Comparison of ENCODE assay signal across 8 mouse cellular contexts in genomic region chr8:104509061-104510006, GRCm38 (mm10). TPM values are rescaled to one million over a fixed set of nuclear protein-coding genes. Genes with fewer than 3 reads are reported as not detected.
A peak's percentile ranks its signal among the peaks of the same experiment; 100 is the strongest.
DNase-seq lines count a peak whose midpoint lies in the region; ATAC-seq and TF ChIP-seq lines count a peak whose summit lies in the region.

Gene Terb1, minus strand, starts transcription at chr8:104509910.

- peak; percentile 92 for ATAC-seq in intestine, embryonic 16.5 days
- peak; percentile 74 for ATAC-seq in limb, embryonic 14.5 days (ENCODE audit: low FRiP score, low read depth)
- peak; percentile 87 for ATAC-seq in midbrain, embryonic 13.5 days

- peak within 1 kb of the TSS; percentile 56 for H3K4me3 ChIP-seq in cortical plate, adult 2 months (ENCODE audit: insufficient read depth, low read length)
- peak within 1 kb of the TSS; percentile 59 for H3K4me3 ChIP-seq in intestine, embryonic 16.5 days (ENCODE audit: low read length)
- peak within 1 kb of the TSS; percentile 56 for H3K4me3 ChIP-seq in limb, embryonic 14.5 days (replicated peaks; ENCODE audit: low read length)
- H3K4me3 ChIP-seq in midbrain, embryonic 13.5 days (replicated peaks), result peak within 1 kb of the TSS; percentile 55

- H3K27ac ChIP-seq in cortical plate, adult 2 months (ENCODE audit: insufficient read depth, low read length), result no peak within 1 kb of the TSS
- H3K27ac ChIP-seq in intestine, embryonic 16.5 days (ENCODE audit: low read length), result no peak within 1 kb of the TSS
- H3K27ac ChIP-seq in limb, embryonic 14.5 days (replicated peaks; ENCODE audit: low read depth, low read length), result no peak within 1 kb of the TSS
- H3K27ac ChIP-seq in midbrain, embryonic 13.5 days, result no peak within 1 kb of the TSS

- peak within 1 kb of the TSS; percentile 96 for H3K4me2 ChIP-seq in intestine, embryonic 16.5 days (ENCODE audit: low read depth, low read length)
- H3K4me2 ChIP-seq in limb, embryonic 14.5 days (replicated peaks; ENCODE audit: low read depth, low read length, severe bottlenecking), result peak within 1 kb of the TSS; percentile 100
- peak within 1 kb of the TSS; percentile 91 for H3K4me2 ChIP-seq in midbrain, embryonic 13.5 days (replicated peaks)

- no peaks in the 10 kb centered on the region for H3K27me3 ChIP-seq in intestine, embryonic 16.5 days (replicated peaks; ENCODE audit: control insufficient read depth, insufficient read depth, low read length)
- H3K27me3 ChIP-seq in limb, embryonic 14.5 days (ENCODE audit: control insufficient read depth, insufficient read depth, low read length), result no peaks in the 10 kb centered on the region
- H3K27me3 ChIP-seq in midbrain, embryonic 13.5 days, result no peaks in the 10 kb centered on the region

- 2% methylated on average over 64 of the region's 64 CpGs for WGBS in intestine, embryonic 16.5 days
- 1% methylated on average over 46 of the region's 64 CpGs for WGBS in limb, embryonic 14.5 days
- WGBS in midbrain, embryonic 13.5 days, result 1% methylated on average over 64 of the region's 64 CpGs

- H3K36me3 ChIP-seq in intestine, embryonic 16.5 days (ENCODE audit: control insufficient read depth, insufficient read depth, low read length), result 0 out of 2 replicates have a peak, but pooled peaks cover 3% of the 10 kb centered on the region
- H3K36me3 ChIP-seq in limb, embryonic 14.5 days (ENCODE audit: control insufficient read depth, insufficient read depth, low read length), result peaks cover 17% of the 10 kb centered on the region
- peaks cover 12% of the 10 kb centered on the region for H3K36me3 ChIP-seq in midbrain, embryonic 13.5 days

- DNase-seq in adrenal gland, postnatal 25 days, result peak; percentile 45
- peak; percentile 12 for DNase-seq in gastrocnemius, postnatal 25 days
- peak; percentile 9 for DNase-seq in limb, embryonic 14.5 days (ENCODE audit: low spot score)
- DNase-seq in spleen, adult 18-20 months, result peak; percentile 59 to 61
- DNase-seq in MN1 (ENCODE audit: low spot score), result no peak

- no peak for TF ChIP-seq CTCF in cortical plate, adult 2 months (IDR thresholded peaks at IDR 0.05; ENCODE audit: extremely low read depth, insufficient read depth, low read length)

- peak; percentile 34; the same call in 1 of the 2 replicates for TF ChIP-seq POLR2A in cortical plate, adult 2 months (IDR thresholded peaks at IDR 0.05; ENCODE audit: extremely low read depth, insufficient read depth, low read length)
- no peak for TF ChIP-seq POLR2A in limb, embryonic 14.5 days (IDR thresholded peaks at IDR 0.05; ENCODE audit: borderline replicate concordance, extremely low read depth, insufficient read depth, insufficient read length)

- H3K9ac ChIP-seq in intestine, embryonic 16.5 days (ENCODE audit: low read depth, low read length), result peak within 1 kb of the TSS; percentile 76
- H3K9ac ChIP-seq in limb, embryonic 14.5 days (ENCODE audit: low read depth, low read length, severe bottlenecking), result peak within 1 kb of the TSS; percentile 80
- H3K9ac ChIP-seq in midbrain, embryonic 13.5 days (replicated peaks), result peak within 1 kb of the TSS; percentile 68

- no peaks in the 10 kb centered on the region for H3K4me1 ChIP-seq in cortical plate, adult 2 months (ENCODE audit: control insufficient read depth, insufficient read depth, low read length)
- H3K4me1 ChIP-seq in intestine, embryonic 16.5 days (ENCODE audit: control insufficient read depth, insufficient read depth, low read length), result peaks cover 2% of the 10 kb centered on the region; the same call in 1 of the 2 replicates
- no peaks in the 10 kb centered on the region for H3K4me1 ChIP-seq in limb, embryonic 14.5 days (ENCODE audit: control insufficient read depth, insufficient read depth, low read length)
- peaks cover 14% of the 10 kb centered on the region for H3K4me1 ChIP-seq in midbrain, embryonic 13.5 days (replicated peaks)

- no peaks in the 10 kb centered on the region for H3K9me3 ChIP-seq in intestine, embryonic 16.5 days (ENCODE audit: control insufficient read depth, low read length)
- H3K9me3 ChIP-seq in limb, embryonic 14.5 days (ENCODE audit: control insufficient read depth, low read length), result no peaks in the 10 kb centered on the region
- H3K9me3 ChIP-seq in midbrain, embryonic 13.5 days, result no peaks in the 10 kb centered on the region

RNA-seq across cellular contexts. Expression of gene Terb1, which starts in this region (rescaled TPM):
- total RNA-seq in adrenal gland, postnatal 25 days (2021), result not detected in 2 replicates
- polyA plus RNA-seq in cortical plate, adult 2 months (2012; rRNA removed), result 0.69 and 1.2 TPM in 2 replicates
- total RNA-seq in gastrocnemius, postnatal 25 days (2021), result under 1 TPM in 1 of 2 experiments, not detected in 1; 0.10 TPM
- polyA plus RNA-seq in intestine, embryonic 16.5 days (2015; fragmentation: Nextera tagmentation; extraction: Ambion mirVana), result 0.07 and 0.21 TPM in 2 replicates
- 0.23 and 0.29 TPM in 2 replicates for polyA plus RNA-seq in limb, embryonic 14.5 days (2012; rRNA removed)
- 0.44 and 0.48 TPM in 2 replicates for polyA plus RNA-seq in limb, embryonic 14.5 days (2014; fragmentation: Nextera tagmentation; extraction: Ambion mirVana)
- polyA plus RNA-seq in midbrain, embryonic 13.5 days (2015; fragmentation: Nextera tagmentation; extraction: Ambion mirVana), result 0.18 and 0.27 TPM in 2 replicates

Comparison
In these comparisons a context has a peak if more than half of its experiments do, and no peak if none do; other contexts are left out.
1. Peak in DNase-seq in adrenal gland, postnatal 25 days; RNA of the gene not detected or under 1 TPM.
2. Peak in DNase-seq in gastrocnemius, postnatal 25 days; RNA of the gene not detected or under 1 TPM.
3. Peak in ATAC-seq, H3K4me3 ChIP-seq, H3K9ac ChIP-seq and H3K4me2 ChIP-seq in intestine, embryonic 16.5 days; RNA of the gene not detected or under 1 TPM.
4. Peak in DNase-seq, ATAC-seq, H3K4me3 ChIP-seq, H3K9ac ChIP-seq and H3K4me2 ChIP-seq in limb, embryonic 14.5 days; RNA of the gene not detected or under 1 TPM.
5. Peak in ATAC-seq, H3K4me3 ChIP-seq, H3K9ac ChIP-seq and H3K4me2 ChIP-seq in midbrain, embryonic 13.5 days; RNA of the gene not detected or under 1 TPM.